Mouse (Mus musculus): ENCODE results near the gene Cep131.

- TF ChIP-seq GATA1 (IDR thresholded peaks at IDR 0.05; ENCODE audit: borderline replicate concordance, low read length) = no peak
- no peak for TF ChIP-seq FLI1 (IDR thresholded peaks at IDR 0.05; ENCODE audit: low read length)
These were observed 64.4 kb downstream of the Cep131 start for GRCm38 (mm10) chr11:120022216-120022615.

Data from megakaryocyte, embryonic 14.5 days (primary cell).